Mouse (Mus musculus): ENCODE data around the gene Olfr1413.

Olfr1413 gene

GRCm38 (mm10) chr1:92571022-92571421 lies at the start of gene Olfr1413:
TSS of gene Olfr1413 (plus strand) at chr1:92571322.
- DNase-seq (ENCODE audit: low read depth): no peak

- no peak for DNase-seq (ENCODE audit: low read depth)
These were observed 49.7 kb upstream of the Olfr1413 start for GRCm38 (mm10) chr1:92521376-92521775.

- no peak for DNase-seq (ENCODE audit: low read depth)
These were observed 47.4 kb upstream of the Olfr1413 start for GRCm38 (mm10) chr1:92523764-92524163.

- no peak for DNase-seq (ENCODE audit: low read depth)
These were observed 34.1 kb upstream of the Olfr1413 start for GRCm38 (mm10) chr1:92536972-92537371.

- DNase-seq (ENCODE audit: low read depth): no peak
These were observed 32.1 kb upstream of the Olfr1413 start for GRCm38 (mm10) chr1:92539071-92539470.

GRCm38 (mm10) chr1:92545929-92546328 lies 25.2 kb upstream of the Olfr1413 start:
- DNase-seq (ENCODE audit: low read depth): no peak

- DNase-seq (ENCODE audit: low read depth): no peak
These were observed 14.4 kb downstream of the Olfr1413 start, which contains the start of gene Olfr1412 for GRCm38 (mm10) chr1:92585479-92585878. TSS of gene Olfr1412 (plus strand) at chr1:92585779.

GRCm38 (mm10) chr1:92594111-92594510 lies 23.0 kb downstream of the Olfr1413 start, which contains the start of gene Olfr1411:
TSS of gene Olfr1411 (plus strand) at chr1:92594411.
- DNase-seq (ENCODE audit: low read depth): no peak

- DNase-seq (ENCODE audit: low read depth): no peak
These were observed 24.9 kb downstream of the Olfr1413 start for GRCm38 (mm10) chr1:92596019-92596418.

- no peak for DNase-seq (ENCODE audit: low read depth)
These were observed 34.4 kb downstream of the Olfr1413 start, which contains the start of gene Olfr1410 for GRCm38 (mm10) chr1:92605482-92605881. TSS of gene Olfr1410 (plus strand) at chr1:92605782.

- DNase-seq (ENCODE audit: low read depth): no peak
These were observed 36.6 kb downstream of the Olfr1413 start for GRCm38 (mm10) chr1:92607711-92608110.

- DNase-seq (ENCODE audit: low read depth): peak; percentile 74
These were observed 39.9 kb downstream of the Olfr1413 start for GRCm38 (mm10) chr1:92611008-92611407.

GRCm38 (mm10) chr1:92613175-92613574 lies 42.1 kb downstream of the Olfr1413 start:
- no peak for DNase-seq (ENCODE audit: low read depth)

- DNase-seq (ENCODE audit: low read depth): peak; percentile 36
These were observed 43.4 kb downstream of the Olfr1413 start for GRCm38 (mm10) chr1:92614516-92614915.

GRCm38 (mm10) chr1:92616046-92616445 lies 44.9 kb downstream of the Olfr1413 start:
- DNase-seq (ENCODE audit: low read depth): no peak

GRCm38 (mm10) chr1:92617488-92617887 lies 46.4 kb downstream of the Olfr1413 start, which contains the start of gene Olfr12:
TSS of gene Olfr12 (plus strand) at chr1:92617788.
- DNase-seq (ENCODE audit: low read depth): no peak

- no peak for DNase-seq (ENCODE audit: low read depth)
These were observed 47.2 kb downstream of the Olfr1413 start for GRCm38 (mm10) chr1:92618360-92618759.

All from naive thymus-derived CD4-positive, alpha-beta T cell, adult 2 months (primary cell).